Mouse (Mus musculus) testis, adult 10 weeks (tissue): ENCODE data around the gene Gnao1. TPM values are rescaled to one million over a fixed set of nuclear protein-coding genes. Genes with fewer than 3 reads are reported as not detected.

ENCODE experiments used
- polyA plus RNA-seq: library from polyadenylated mRNA; stranded (reverse); fragments of 350-450 nt; fragmentation: Illumina TruSeq; extraction: RNeasy Lipid Tissue Mini Kit (QIAGEN cat#74804); gene quantifications from one replicate; pipeline ENCODE4 v1.2.3, GENCODE M21; 2014; ENCODE audit warnings: low read depth, low replicate concordance

Gnao1 gene
- 27.1 TPM for polyA plus RNA-seq

GRCm38 (mm10) chr8:93809686-93810027 lies at the start of gene Gnao1:
TSS of gene Gnao1 (plus strand) at chr8:93809966.

GRCm38 (mm10) chr8:94012013-94012951 lies 202.5 kb downstream of the Gnao1 start, which contains the start of gene Amfr:
TSS of gene Amfr (minus strand) at chr8:94012842.

Other genes starting within 250 kb of the Gnao1 start
- gene Amfr, start 202.9 kb downstream of the Gnao1 start, polyA plus RNA-seq = 100 TPM
- gene Nudt21, start 227.1 kb downstream of the Gnao1 start, polyA plus RNA-seq = 224 TPM
- 16.9 TPM for gene Ogfod1, start 227.2 kb downstream of the Gnao1 start, polyA plus RNA-seq